Mouse (Mus musculus) C2C12 (cell line): Measurements from ENCODE around the gene Mrnip.

Experiments
- CEBPB ChIP-seq: IDR thresholded peaks from one replicate; pipeline ENCODE4 v1.6.1; 2011; ENCODE audit warnings: low read depth, mild to moderate bottlenecking, control low read depth, moderate library complexity
- CTCF ChIP-seq: IDR thresholded peaks from one replicate; pipeline ENCODE4 v1.5.1; 2011; ENCODE audit not compliant: control insufficient read depth, insufficient read depth, insufficient read length
- MAX ChIP-seq: IDR thresholded peaks from one replicate; pipeline ENCODE4 v1.6.1; 2011; ENCODE audit warnings: mild to moderate bottlenecking, control low read depth
- MYOD1 ChIP-seq: IDR thresholded peaks from one replicate; pipeline ENCODE4 v1.6.1; 2011; ENCODE audit warnings: low read depth; ENCODE audit not compliant: control insufficient read depth, insufficient read length
- MYOG ChIP-seq: IDR thresholded peaks from one replicate; pipeline ENCODE4 v1.6.1; 2011; ENCODE audit not compliant: control insufficient read depth, insufficient read length; ENCODE audit errors: extremely low read depth
- USF1 ChIP-seq: IDR thresholded peaks from one replicate; pipeline ENCODE4 v1.6.1; 2011; ENCODE audit warnings: low read depth, mild to moderate bottlenecking, control low read depth, moderate library complexity

DNA sequence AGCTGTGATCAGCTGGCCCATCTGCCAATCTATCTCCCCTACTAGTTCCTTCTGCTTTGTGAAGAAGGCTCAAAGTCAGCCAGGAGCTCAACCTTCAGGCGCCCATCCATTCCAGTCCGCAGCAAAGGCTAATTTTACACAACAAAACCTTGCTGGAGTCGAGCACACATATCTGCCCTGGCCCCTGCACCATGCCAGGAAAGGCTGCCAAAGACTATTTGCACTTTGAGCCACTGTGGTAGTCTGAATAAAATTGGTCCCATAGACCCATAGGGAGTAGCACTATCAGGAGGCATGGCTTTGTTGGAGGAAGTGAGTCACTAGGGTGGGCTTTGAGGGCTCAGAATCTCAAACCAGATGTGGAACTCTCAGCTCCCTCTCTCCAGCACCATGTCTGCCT lies 31.2 kb downstream of the Mrnip start:
- TF ChIP-seq CEBPB, result no peak
- no peak for TF ChIP-seq CTCF
- TF ChIP-seq MAX, result no peak
- TF ChIP-seq MYOG, result no peak
- TF ChIP-seq USF1, result no peak
- TF ChIP-seq MYOD1, result no peak
